In the genomic region with DNA sequence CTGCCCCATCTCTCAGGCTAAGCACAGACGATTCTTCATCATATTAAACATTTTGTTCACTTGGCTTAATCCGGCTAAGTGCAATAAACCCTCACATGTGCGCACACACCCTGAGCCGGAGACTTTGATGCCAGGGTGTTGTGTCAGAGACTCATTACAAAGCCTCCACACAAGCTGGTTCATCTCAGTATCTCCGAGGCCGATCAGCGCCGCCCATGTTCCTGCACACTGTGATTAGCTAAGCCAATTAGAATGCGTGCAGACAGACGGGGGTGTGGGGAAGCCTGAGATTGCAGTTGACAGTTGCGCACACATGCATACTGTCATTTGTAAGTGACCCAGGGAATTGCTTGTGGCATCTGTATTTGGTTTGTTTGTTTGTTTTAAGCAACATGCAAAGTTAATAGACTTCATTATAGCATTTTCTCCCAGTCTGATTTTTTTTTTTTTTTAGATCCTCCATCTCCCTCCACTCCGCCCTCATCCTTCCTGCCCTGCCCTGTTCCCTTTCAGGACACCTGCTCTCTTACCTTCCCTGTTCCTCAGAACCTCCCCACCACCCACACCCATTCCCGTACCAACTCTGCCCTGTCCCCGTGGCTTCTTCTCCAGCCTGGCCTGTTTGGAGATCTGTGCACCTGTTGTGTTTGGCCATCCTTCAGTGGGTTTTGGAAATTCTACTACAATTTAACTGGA, we compare ENCODE assay signal across 8 mouse cellular contexts.
DNase-seq lines count a peak whose midpoint lies in the region; ATAC-seq lines count a peak whose summit lies in the region.

No protein-coding gene starts in this region.

- no peaks in the 10 kb centered on the region for H3K27me3 ChIP-seq in forebrain, embryonic 11.5 days (ENCODE audit: control insufficient read depth, insufficient read depth, low read length)
- H3K27me3 ChIP-seq in forebrain, embryonic 10.5 days (ENCODE audit: poor library complexity, severe bottlenecking), result peaks cover 34% of the 10 kb centered on the region
- peaks cover 6% of the 10 kb centered on the region; the same call in 1 of the 2 replicates for H3K27me3 ChIP-seq in liver, embryonic 11.5 days (replicated peaks; ENCODE audit: control insufficient read depth, insufficient read depth, low read length)

- H3K4me1 ChIP-seq in forebrain, embryonic 11.5 days (replicated peaks; ENCODE audit: control insufficient read depth, insufficient read depth, low read length), result peaks cover 2% of the 10 kb centered on the region; the same call in 1 of the 2 replicates
- H3K4me1 ChIP-seq in forebrain, embryonic 10.5 days, result peaks cover 24% of the 10 kb centered on the region
- peaks cover 21% of the 10 kb centered on the region for H3K4me1 ChIP-seq in liver, embryonic 11.5 days (replicated peaks; ENCODE audit: control insufficient read depth, insufficient read depth, low read length)

- no peaks in the 10 kb centered on the region for H3K9me3 ChIP-seq in forebrain, embryonic 11.5 days (ENCODE audit: control insufficient read depth, low read length)
- no peaks in the 10 kb centered on the region for H3K9me3 ChIP-seq in forebrain, embryonic 10.5 days
- no peaks in the 10 kb centered on the region for H3K9me3 ChIP-seq in liver, embryonic 11.5 days (ENCODE audit: control insufficient read depth, low read length)

- no peak overlapping the region for H3K4me3 ChIP-seq in forebrain, embryonic 11.5 days (ENCODE audit: low read depth, low read length)
- H3K4me3 ChIP-seq in forebrain, embryonic 10.5 days, result no peak overlapping the region
- no peak overlapping the region for H3K4me3 ChIP-seq in liver, embryonic 11.5 days (ENCODE audit: low read depth, low read length)

- ATAC-seq in forebrain, embryonic 11.5 days (replicated peaks; ENCODE audit: low FRiP score), result no peak
- ATAC-seq in liver, embryonic 11.5 days (replicated peaks; ENCODE audit: low FRiP score), result 0 out of 2 replicates have a peak, but pooled peaks have one; percentile 30

- no peak overlapping the region for H3K4me2 ChIP-seq in forebrain, embryonic 11.5 days (ENCODE audit: low read depth, low read length, severe bottlenecking)
- no peak overlapping the region for H3K4me2 ChIP-seq in liver, embryonic 11.5 days

- intact Hi-C loops in heart, postnatal 36 days (cut with DNase I), result no loop called here

- H3K27ac ChIP-seq in forebrain, embryonic 11.5 days (ENCODE audit: low read depth, low read length), result no peak overlapping the region
- H3K27ac ChIP-seq in forebrain, embryonic 10.5 days, result no peak overlapping the region
- H3K27ac ChIP-seq in liver, embryonic 11.5 days (ENCODE audit: low read depth, low read length), result no peak overlapping the region

- H3K9ac ChIP-seq in forebrain, embryonic 11.5 days (ENCODE audit: low read length), result no peak overlapping the region
- no peak overlapping the region for H3K9ac ChIP-seq in liver, embryonic 11.5 days (ENCODE audit: low read depth, low read length)

- 67% methylated on average over 14 of the region's 14 CpGs for WGBS in forebrain, embryonic 11.5 days
- 68% methylated on average over 14 of the region's 14 CpGs for WGBS in forebrain, embryonic 10.5 days
- 59% methylated on average over 14 of the region's 14 CpGs for WGBS in liver, embryonic 11.5 days

- peak; percentile 53 for DNase-seq in forebrain, embryonic 11.5 days (ENCODE audit: low spot score)
- DNase-seq in forebrain, embryonic 10.5 days (ENCODE audit: extremely low spot score, low spot score), result no peak
- peak; percentile 58 for DNase-seq in gonadal fat pad, adult 2 months (ENCODE audit: low read depth)
- no peak for DNase-seq in liver, embryonic 11.5 days (ENCODE audit: low spot score)
- peak; percentile 77 for DNase-seq in right cerebral cortex, adult 18-20 months
- DNase-seq in gastrocnemius, adult 18-20 months (ENCODE audit: low spot score), result no peak
- no peak for DNase-seq in heart, postnatal 36 days
- no peak for DNase-seq in heart, postnatal 4 days

- no peaks in the 10 kb centered on the region for H3K36me3 ChIP-seq in forebrain, embryonic 11.5 days (ENCODE audit: control insufficient read depth, insufficient read depth, low read length)
- no peaks in the 10 kb centered on the region for H3K36me3 ChIP-seq in forebrain, embryonic 10.5 days (replicated peaks)
- H3K36me3 ChIP-seq in liver, embryonic 11.5 days (ENCODE audit: control insufficient read depth, insufficient read depth, low read length), result no peaks in the 10 kb centered on the region

Comparison
In these comparisons a context has a peak if more than half of its experiments do, and no peak if none do; other contexts are left out.
1. DNase-seq: peak in forebrain, embryonic 11.5 days (single experiment), gonadal fat pad, adult 2 months (single experiment) and right cerebral cortex, adult 18-20 months (single experiment); none in forebrain, embryonic 10.5 days (single experiment), liver, embryonic 11.5 days (single experiment), gastrocnemius, adult 18-20 months (single experiment), heart, postnatal 36 days (0 of 2) and heart, postnatal 4 days (single experiment).